In the genomic region with DNA sequence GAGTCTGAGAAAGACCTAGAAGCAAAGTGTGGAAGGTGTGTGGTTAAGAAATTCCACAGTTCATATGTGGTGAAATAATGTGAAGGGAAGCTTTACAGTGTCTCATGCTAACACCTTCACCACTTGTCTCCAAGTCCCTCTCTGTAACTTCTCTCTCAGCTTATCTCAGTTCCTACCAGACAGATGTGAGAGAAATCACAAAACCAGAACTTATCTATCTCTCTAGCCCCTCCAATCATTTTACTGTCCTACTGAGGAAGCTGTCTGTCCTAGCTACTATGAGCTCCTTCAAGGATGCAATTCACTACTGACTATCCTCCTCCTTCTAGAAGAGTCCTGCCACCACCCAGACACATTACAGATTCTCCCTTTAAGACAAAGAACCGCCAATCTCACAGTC, we compare ENCODE assay signal across 25 mouse cellular contexts. TPM values are rescaled to one million over a fixed set of nuclear protein-coding genes. Genes with fewer than 3 reads are reported as not detected.
"Had no signal": no experiment of that assay in that cellular context is flagged by ENCODE, and none has a peak within 500 bp of the region (broad histone marks: within the 10 kb centered on the region; RNA-seq: fewer than 3 reads in every experiment).

No protein-coding gene starts in this region.

- H3K27ac ChIP-seq: embryonic facial prominence, embryonic 10.5 days; embryonic facial prominence, embryonic 12.5 days; embryonic facial prominence, embryonic 13.5 days; embryonic facial prominence, embryonic 15.5 days; forebrain, embryonic 10.5 days; forebrain, embryonic 12.5 days; forebrain, embryonic 13.5 days; forebrain, embryonic 15.5 days; gastrocnemius, adult 2 months; heart, adult 2 months had no signal

- H3K9ac ChIP-seq: embryonic facial prominence, embryonic 12.5 days; embryonic facial prominence, embryonic 13.5 days; embryonic facial prominence, embryonic 15.5 days; forebrain, embryonic 12.5 days; forebrain, embryonic 13.5 days; forebrain, embryonic 15.5 days; forebrain, postnatal 0 days had no signal

- DNase-seq: cerebellum, adult 9-10 months; cerebellum, adult 9-11 months; cerebellum, postnatal 10 days; cerebellum, postnatal 14 days; cerebellum, postnatal 25 days; cerebellum, postnatal 36 days; embryo, embryonic 11 days; forebrain, postnatal 0 days; gastrocnemius, adult 2 months; gastrocnemius, postnatal 10 days; gastrocnemius, postnatal 14 days; gastrocnemius, postnatal 25 days; gastrocnemius, postnatal 36 days; heart, adult 11 months; heart, adult 18-20 months; heart, adult 2 months had no signal

- H3K27me3 ChIP-seq: embryonic facial prominence, embryonic 12.5 days; embryonic facial prominence, embryonic 13.5 days; embryonic facial prominence, embryonic 15.5 days; forebrain, embryonic 12.5 days; forebrain, embryonic 13.5 days; forebrain, embryonic 15.5 days had no signal

- H3K4me1 ChIP-seq: embryonic facial prominence, embryonic 10.5 days; embryonic facial prominence, embryonic 12.5 days; embryonic facial prominence, embryonic 13.5 days; embryonic facial prominence, embryonic 15.5 days; forebrain, embryonic 10.5 days; forebrain, embryonic 12.5 days; forebrain, embryonic 13.5 days; forebrain, embryonic 15.5 days had no signal

- H3K9me3 ChIP-seq: embryonic facial prominence, embryonic 12.5 days; embryonic facial prominence, embryonic 15.5 days; forebrain, embryonic 15.5 days had no signal

- H3K4me3 ChIP-seq: embryonic facial prominence, embryonic 10.5 days; embryonic facial prominence, embryonic 12.5 days; embryonic facial prominence, embryonic 13.5 days; embryonic facial prominence, embryonic 15.5 days; erythroblast, embryonic 14.5 days; forebrain, embryonic 10.5 days; forebrain, embryonic 12.5 days; forebrain, embryonic 13.5 days; forebrain, embryonic 15.5 days; gastrocnemius, adult 2 months; heart, adult 2 months had no signal

RNA-seq across cellular contexts. Expression of a gene that starts 59.2 kb away (rescaled TPM):
- polyA plus RNA-seq: erythroblast, embryonic 14.5 days had no signal
